Mouse (Mus musculus) cerebellum, adult 2 months (tissue): Measurements from ENCODE around the gene Cog5. TPM values are rescaled to one million over a fixed set of nuclear protein-coding genes. Genes with fewer than 3 reads are reported as not detected.

ENCODE experiments used
- DNase-seq, 2 experiments: peaks; one replicate each; pipeline ENCODE4 v3.0.0; 2021
- H3K27ac ChIP-seq: fragments of 200-500 bp; 2 replicates; pipeline ENCODE4 v1.5.1; 2012; ENCODE audit warnings: low read length, control low read depth, inconsistent platforms; ENCODE audit not compliant: insufficient read depth
- H3K27me3 ChIP-seq: fragments of 200-500 bp; 2 replicates; pipeline ENCODE4 v1.6.1; 2012; ENCODE audit warnings: inconsistent platforms, mild to moderate bottlenecking, low read length, moderate library complexity; ENCODE audit not compliant: control insufficient read depth, insufficient read depth
- H3K4me1 ChIP-seq: fragments of 200-500 bp; 2 replicates; pipeline ENCODE4 v1.6.1; 2011; ENCODE audit warnings: low read length; ENCODE audit not compliant: control insufficient read depth, insufficient read depth
- H3K4me3 ChIP-seq: fragments of 200-500 bp; replicated peaks from 2 replicates; pipeline ENCODE3; 2011; ENCODE audit warnings: mild to moderate bottlenecking, low read depth, low read length, control low read depth; ENCODE audit not compliant: insufficient read depth
- CTCF ChIP-seq: fragments of 200-500 bp; IDR thresholded peaks from 2 replicates; pipeline ENCODE4 v1.5.1; 2011; ENCODE audit warnings: low read depth, mild to moderate bottlenecking, control low read depth, low read length, moderate library complexity, borderline replicate concordance; ENCODE audit not compliant: insufficient read depth
- POLR2A ChIP-seq: fragments of 200-500 bp; IDR thresholded peaks from 2 replicates; pipeline ENCODE4 v1.6.1; 2011; ENCODE audit warnings: low read length, control low read depth, borderline replicate concordance; ENCODE audit not compliant: insufficient read depth
- WGBS: fragments of 180-500 bp; shearing (Covaris S2); methylation state at CpG from one replicate; pipeline ENCODE4 v1.1.7; 2018; 5-methylcytosine and 5-hydroxymethylcytosine counted together
- polyA plus RNA-seq: library from polyadenylated mRNA; depleted of rRNA; stranded (reverse); fragments of >200 nt; gene quantifications from 2 replicates; pipeline ENCODE4 v1.2.3, GENCODE M21; 2012

Cog5 gene
- polyA plus RNA-seq, 1 experiment: 34.6 TPM

DNA sequence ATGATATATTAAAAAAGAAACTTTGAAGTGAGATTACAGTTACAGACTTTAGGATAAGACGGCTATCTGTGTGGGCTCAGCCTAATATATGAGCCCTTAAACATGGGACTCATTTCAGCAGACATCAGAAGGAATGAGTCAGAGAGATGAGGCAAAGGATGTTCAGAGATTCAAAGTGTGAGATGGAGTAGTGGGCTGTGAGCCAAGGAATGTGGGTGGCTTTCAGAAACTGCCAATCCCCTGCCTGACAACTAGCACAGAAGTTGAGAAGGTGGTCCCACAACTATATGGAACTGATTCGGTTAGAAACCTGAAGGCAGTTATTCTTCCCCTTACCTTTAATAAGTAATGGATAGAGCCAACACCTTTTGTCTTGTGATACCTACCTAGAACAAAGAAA lies 79.9 kb downstream of the Cog5 start:
- TF ChIP-seq POLR2A (no peak), CTCF (no peak)
- Histone ChIP-seq H3K27ac (no peak overlapping the region), H3K27me3 (no peaks in the 10 kb centered on the region), H3K4me3 (no peak overlapping the region), H3K4me1 (no peaks in the 10 kb centered on the region)
- WGBS: 87% methylated on average over 2 of the region's 2 CpGs
- DNase-seq: no peak

DNA sequence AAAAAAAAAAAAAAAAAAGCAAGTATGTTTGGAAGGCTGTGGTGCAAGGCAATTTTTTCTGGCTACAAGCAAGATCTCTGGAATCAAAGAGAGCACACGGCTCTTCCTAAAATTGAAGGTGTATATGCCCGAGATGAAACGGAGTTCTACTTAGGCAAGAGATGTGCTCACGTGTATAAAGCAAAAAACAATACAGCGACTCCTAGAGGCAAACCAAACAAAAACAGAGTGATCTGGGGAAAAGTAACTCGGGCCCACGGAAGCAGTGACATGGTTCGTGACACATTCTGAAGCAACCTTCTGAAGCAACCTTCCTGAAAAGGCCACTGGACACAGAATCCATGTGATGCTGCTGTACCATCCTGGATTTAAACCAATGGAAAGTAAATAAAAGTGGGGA lies 92.6 kb downstream of the Cog5 start:
- no peaks in the 10 kb centered on the region; the same call in 1 of the 2 replicates for H3K4me1 ChIP-seq
- H3K4me3 ChIP-seq: no peak overlapping the region
- DNase-seq: no peak
- no peak overlapping the region for H3K27ac ChIP-seq
- H3K27me3 ChIP-seq: no peaks in the 10 kb centered on the region
- TF ChIP-seq POLR2A (no peak), CTCF (no peak)
- WGBS: 90% methylated on average over 8 of the region's 8 CpGs

DNA sequence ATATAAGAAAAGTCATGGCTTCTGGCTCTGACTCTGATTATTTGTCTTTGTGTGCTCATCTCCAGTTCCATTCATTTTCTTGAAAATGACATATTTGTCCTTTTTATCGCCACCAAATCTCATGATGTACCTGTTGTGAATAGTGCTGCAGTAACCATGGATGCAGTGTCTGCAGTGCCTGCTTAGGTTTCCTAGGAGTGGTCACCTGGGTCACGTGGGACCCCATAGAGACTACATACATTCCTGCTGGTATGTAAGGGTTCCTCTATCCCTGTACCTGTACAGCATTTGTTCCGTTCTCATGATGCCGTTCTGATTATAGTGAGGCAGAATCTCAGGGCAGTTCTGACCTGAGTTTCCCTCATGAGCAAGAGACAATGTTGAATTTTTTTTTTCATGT lies 95.2 kb downstream of the Cog5 start:
- TF ChIP-seq CTCF (no peak), POLR2A (no peak)
- DNase-seq: no peak
- Histone ChIP-seq H3K4me1 (peaks cover 3% of the 10 kb centered on the region), H3K27ac (no peak overlapping the region), H3K27me3 (no peaks in the 10 kb centered on the region), H3K4me3 (no peak overlapping the region)
- 93% methylated on average over 4 of the region's 4 CpGs for WGBS

GRCm38 (mm10) chr12:31754465-31754864 lies 99.8 kb downstream of the Cog5 start:
- no peaks in the 10 kb centered on the region for H3K27me3 ChIP-seq
- no peak overlapping the region for H3K4me3 ChIP-seq
- WGBS: 76% methylated on average over 2 of the region's 2 CpGs
- no peak overlapping the region for H3K27ac ChIP-seq
- peaks cover 6% of the 10 kb centered on the region; the same call in 1 of the 2 replicates for H3K4me1 ChIP-seq
- DNase-seq: peak in 1 of 2 experiments; percentile 36
- TF ChIP-seq POLR2A (no peak), CTCF (no peak)

DNA sequence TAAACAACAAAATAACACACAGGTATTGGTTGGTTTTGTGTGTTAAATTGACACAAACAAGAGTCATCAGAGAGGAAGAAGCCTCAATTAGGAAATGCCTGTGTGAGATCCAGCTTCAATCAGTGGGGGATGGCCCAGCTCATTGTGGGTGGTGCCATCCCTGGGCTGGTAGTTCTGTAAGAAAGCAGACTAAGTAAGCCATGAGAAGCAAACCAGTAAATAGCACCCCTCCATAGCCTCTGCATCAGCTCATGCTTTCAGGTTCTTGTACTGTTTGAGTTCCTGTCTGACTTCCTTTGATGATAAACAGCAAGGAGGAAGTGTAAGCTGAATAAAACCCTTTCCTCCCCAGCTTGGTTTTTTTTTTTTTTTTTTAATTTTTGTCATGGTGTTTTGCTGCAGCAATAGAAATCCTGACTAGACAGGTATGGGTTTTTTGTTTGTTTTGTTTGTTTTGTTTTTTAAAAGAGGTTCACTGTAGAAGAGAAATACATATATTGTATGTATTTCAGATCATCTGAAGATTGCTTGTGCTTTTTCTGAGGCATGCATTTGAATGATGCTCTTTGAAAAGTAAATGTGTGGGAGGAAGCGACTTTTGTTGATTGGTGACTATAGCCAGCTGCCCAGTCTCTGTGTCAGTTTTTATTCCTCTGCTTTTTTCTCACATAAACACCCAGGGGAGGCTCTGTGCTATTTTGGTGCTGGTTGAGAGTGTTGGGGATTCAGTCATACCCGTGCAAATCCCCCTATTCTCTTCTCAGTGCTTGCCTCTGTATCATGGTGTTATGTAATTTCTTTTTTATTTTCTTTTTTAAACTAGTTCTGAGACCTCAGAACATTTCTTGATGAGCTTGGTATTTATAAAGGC lies 101.5 kb downstream of the Cog5 start:
- TF ChIP-seq POLR2A: no peak
- no peak for TF ChIP-seq CTCF
- Histone ChIP-seq H3K27ac (no peak overlapping the region), H3K4me3 (no peak overlapping the region), H3K27me3 (no peaks in the 10 kb centered on the region), H3K4me1 (peaks cover 6% of the 10 kb centered on the region; the same call in 1 of the 2 replicates)
- no peak for DNase-seq
- 59% methylated on average over 2 of the region's 2 CpGs for WGBS

GRCm38 (mm10) chr12:31773612-31774011 lies 118.9 kb downstream of the Cog5 start:
- H3K27ac ChIP-seq: no peak overlapping the region
- TF ChIP-seq POLR2A (no peak), CTCF (no peak)
- no peaks in the 10 kb centered on the region for H3K27me3 ChIP-seq
- H3K4me3 ChIP-seq: no peak overlapping the region
- DNase-seq: no peak
- H3K4me1 ChIP-seq: no peaks in the 10 kb centered on the region
- 51% methylated on average over 3 of the region's 3 CpGs for WGBS

DNA sequence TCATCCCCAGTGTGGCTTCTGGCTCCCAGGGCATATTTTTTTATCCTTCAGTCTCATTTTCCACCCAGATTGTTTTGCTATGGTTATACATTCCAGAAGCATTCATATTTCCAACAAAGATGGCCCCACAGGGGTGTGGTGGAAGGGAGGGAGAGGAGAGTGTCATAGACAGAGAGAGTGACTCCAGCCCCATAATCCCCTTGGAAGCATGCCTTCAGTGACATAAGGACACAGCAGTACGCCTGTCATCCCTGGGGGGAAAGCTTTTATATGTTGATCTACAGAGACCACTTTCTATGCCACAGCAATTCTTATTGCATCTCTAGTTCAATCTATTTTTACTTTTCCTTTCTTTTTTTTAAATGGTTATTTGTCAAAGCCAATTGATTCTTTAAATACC lies 129.6 kb downstream of the Cog5 start:
- Histone ChIP-seq H3K27ac (no peak overlapping the region), H3K27me3 (no peaks in the 10 kb centered on the region), H3K4me3 (no peak overlapping the region), H3K4me1 (no peaks in the 10 kb centered on the region)
- WGBS: 35% methylated on average over 1 of the region's 1 CpGs
- TF ChIP-seq POLR2A: no peak
- no peak for TF ChIP-seq CTCF
- peak; percentile 25 to 57 for DNase-seq

GRCm38 (mm10) chr12:31788530-31788929 lies 133.9 kb downstream of the Cog5 start:
- TF ChIP-seq POLR2A: no peak
- no peak for TF ChIP-seq CTCF
- DNase-seq: no peak
- H3K4me3 ChIP-seq: no peak overlapping the region
- no peaks in the 10 kb centered on the region for H3K27me3 ChIP-seq
- peaks cover 3% of the 10 kb centered on the region; the same call in 1 of the 2 replicates for H3K4me1 ChIP-seq
- no peak overlapping the region for H3K27ac ChIP-seq
- WGBS: 98% methylated on average over 3 of the region's 3 CpGs
